Mouse (Mus musculus) E14TG2a.4 (cell line): Measurements from ENCODE around the gene Btrc.

Experiments used
- CTCF ChIP-seq: conservative IDR thresholded peaks from 2 replicates; pipeline ENCODE4 v1.5.1; 2014; ENCODE audit warnings: low read length
- NANOG ChIP-seq: IDR thresholded peaks from 2 replicates; pipeline ENCODE4 v1.6.1; 2014; ENCODE audit warnings: borderline replicate concordance, low read length, mixed read lengths
- POU5F1 ChIP-seq: IDR thresholded peaks from 2 replicates; pipeline ENCODE4 v1.6.1; 2014; ENCODE audit warnings: low read length, borderline replicate concordance

DNA sequence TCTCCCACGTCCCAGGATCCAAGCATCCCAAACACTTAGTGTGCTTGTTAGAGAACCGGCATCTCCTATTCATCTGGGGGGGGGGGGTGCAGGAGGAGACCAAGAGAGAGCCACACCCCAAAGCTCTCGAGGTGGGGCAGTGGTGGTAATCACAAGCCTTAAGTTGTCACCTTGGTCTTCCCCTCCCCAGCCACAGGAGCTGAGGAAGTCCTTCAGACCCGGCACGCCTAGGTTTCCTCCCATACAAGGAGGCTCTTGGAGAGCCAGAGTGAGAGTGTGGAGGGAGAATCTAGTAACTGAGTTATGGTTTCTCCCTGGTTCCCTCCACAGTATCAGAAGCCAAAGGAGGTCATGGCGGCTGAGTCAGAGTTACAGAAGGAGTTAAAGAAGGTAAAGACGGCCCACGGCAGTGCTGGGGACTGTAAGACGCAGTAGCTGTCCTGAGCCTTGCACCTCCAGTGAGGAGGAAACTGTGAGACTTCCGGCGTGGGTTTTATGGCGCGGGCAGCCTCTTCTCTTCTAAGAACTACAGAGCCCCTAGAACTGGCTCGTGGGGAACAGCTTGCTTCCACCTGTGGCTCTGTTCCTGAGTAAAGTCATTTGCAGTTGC lies 213.7 kb downstream of the Btrc start:
- TF ChIP-seq CTCF (no peak), POU5F1 (no peak), NANOG (no peak)
